Mouse (Mus musculus) cerebellum, adult 2 months (tissue): ENCODE measurements at regions not wholly inside any gene's neighbourhood (a gene's known extent, or its start where the extent isn't known, plus 50 kb on each side); places are given as distances from the start of the nearest gene placed in this dataset.

Experiments
- CTCF ChIP-seq: fragments of 200-500 bp; IDR thresholded peaks from 2 replicates; pipeline ENCODE4 v1.5.1; 2011; ENCODE audit warnings: low read depth, mild to moderate bottlenecking, control low read depth, low read length, moderate library complexity, borderline replicate concordance; ENCODE audit not compliant: insufficient read depth
- POLR2A ChIP-seq: fragments of 200-500 bp; IDR thresholded peaks from 2 replicates; pipeline ENCODE4 v1.6.1; 2011; ENCODE audit warnings: low read length, control low read depth, borderline replicate concordance; ENCODE audit not compliant: insufficient read depth

GRCm38 (mm10) chr2:71600999-71601398 lies 54.4 kb upstream of the Dlx2 start:
- TF ChIP-seq POLR2A (no peak), CTCF (no peak)
